Mouse (Mus musculus) c-Kit-positive CD71-positive TER-119-positive erythroid progenitor cells, embryonic 14.5 days (primary cell): ENCODE data around the gene Pbxip1.

Experiments used
- DNase-seq: peaks from one replicate; pipeline ENCODE4 v3.0.0-alpha.2; 2013; ENCODE audit warnings: low spot score

Pbxip1 gene

GRCm38 (mm10) chr3:89436176-89437113 lies at the start of gene Pbxip1:
Gene Pbxip1 (plus strand): TSS chr3:89436706.
- no peak for DNase-seq

- no peak for DNase-seq
Observed at GRCm38 (mm10) chr3:89387632-89388031, 48.9 kb upstream of the Pbxip1 start.

GRCm38 (mm10) chr3:89388134-89388881 lies 48.2 kb upstream of the Pbxip1 start:
- no peak for DNase-seq

GRCm38 (mm10) chr3:89388901-89389740 lies 47.4 kb upstream of the Pbxip1 start:
- DNase-seq = no peak

GRCm38 (mm10) chr3:89390111-89390515 lies 46.4 kb upstream of the Pbxip1 start:
- no peak for DNase-seq

GRCm38 (mm10) chr3:89390699-89391662 lies 45.5 kb upstream of the Pbxip1 start:
- DNase-seq = no peak

GRCm38 (mm10) chr3:89391663-89392511 lies 44.6 kb upstream of the Pbxip1 start:
- no peak for DNase-seq

- DNase-seq = no peak
Observed at GRCm38 (mm10) chr3:89392871-89393311, 43.6 kb upstream of the Pbxip1 start.

- DNase-seq = peak; percentile 91
Observed at GRCm38 (mm10) chr3:89393605-89394004, 42.9 kb upstream of the Pbxip1 start.

GRCm38 (mm10) chr3:89394006-89394893 lies 42.3 kb upstream of the Pbxip1 start, which contains the start of gene Zbtb7b:
Gene Zbtb7b (minus strand): TSS chr3:89394776.
- DNase-seq = peak; percentile 53

GRCm38 (mm10) chr3:89394894-89395256 lies 41.6 kb upstream of the Pbxip1 start:
- DNase-seq = peak; percentile 69

GRCm38 (mm10) chr3:89395419-89395805 lies 41.1 kb upstream of the Pbxip1 start:
- DNase-seq = no peak

- DNase-seq = peak; percentile 52
Observed at GRCm38 (mm10) chr3:89395806-89396653, 40.5 kb upstream of the Pbxip1 start.

GRCm38 (mm10) chr3:89396654-89397005 lies 39.9 kb upstream of the Pbxip1 start:
- no peak for DNase-seq

GRCm38 (mm10) chr3:89401329-89401728 lies 35.2 kb upstream of the Pbxip1 start:
- no peak for DNase-seq

- DNase-seq = no peak
Observed at GRCm38 (mm10) chr3:89402693-89403092, 33.8 kb upstream of the Pbxip1 start, which contains the start of gene Lenep. Gene Lenep (minus strand): TSS chr3:89402793.

GRCm38 (mm10) chr3:89406887-89407286 lies 29.6 kb upstream of the Pbxip1 start:
- DNase-seq = no peak

GRCm38 (mm10) chr3:89408448-89408847 lies 28.1 kb upstream of the Pbxip1 start:
- DNase-seq = no peak
